In the genomic region with DNA sequence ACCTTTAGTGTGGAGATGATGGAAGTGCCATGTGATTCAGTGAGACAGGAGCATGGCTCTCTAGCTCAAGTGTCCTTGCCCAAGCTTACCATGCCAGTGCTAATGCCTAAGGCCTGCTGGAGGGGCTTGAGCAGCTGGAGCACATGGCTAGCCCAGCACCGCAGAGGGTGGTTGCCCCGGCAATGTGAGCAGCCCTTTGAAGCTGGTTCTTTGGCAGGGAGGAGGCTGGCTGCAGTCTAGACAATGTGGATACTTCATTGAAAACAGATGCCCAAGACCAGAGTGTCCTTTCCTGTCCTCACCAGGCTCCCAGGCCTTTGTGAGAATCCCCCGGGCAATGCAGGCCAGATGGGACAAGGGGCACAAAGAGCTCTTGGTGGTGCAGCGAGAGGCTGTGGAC, we compare ENCODE assay signal across 19 mouse cellular contexts. TPM values are rescaled to one million over a fixed set of nuclear protein-coding genes. Genes with fewer than 3 reads are reported as not detected.
A peak's percentile ranks its signal among the peaks of the same experiment; 100 is the strongest.
DNase-seq lines count a peak whose midpoint lies in the region; ATAC-seq lines count a peak whose summit lies in the region.
"Had no signal": no experiment of that assay in that cellular context is flagged by ENCODE, and none has a peak within 500 bp of the region (broad histone marks: within the 10 kb centered on the region; RNA-seq: fewer than 3 reads in every experiment).

No protein-coding gene starts in this region.

- H3K9ac ChIP-seq in hindbrain, embryonic 11.5 days (ENCODE audit: low read depth, low read length) = no peak overlapping the region
- no peak overlapping the region for H3K9ac ChIP-seq in hindbrain, embryonic 13.5 days
- H3K9ac ChIP-seq in hindbrain, embryonic 14.5 days = no peak overlapping the region
- H3K9ac ChIP-seq: heart, embryonic 13.5 days; liver, postnatal 0 days; midbrain, embryonic 12.5 days had no signal

- H3K27me3 ChIP-seq in hindbrain, embryonic 11.5 days (ENCODE audit: control insufficient read depth, insufficient read depth, low read length) = no peaks in the 10 kb centered on the region
- H3K27me3 ChIP-seq in hindbrain, embryonic 13.5 days = 0 out of 2 replicates have a peak, but pooled peaks cover 2% of the 10 kb centered on the region
- H3K27me3 ChIP-seq in hindbrain, embryonic 14.5 days (ENCODE audit: control insufficient read depth, insufficient read depth, low read length) = no peaks in the 10 kb centered on the region
- H3K27me3 ChIP-seq: midbrain, embryonic 12.5 days had no signal

- peak; percentile 4 for DNase-seq in hindbrain, embryonic 11.5 days (ENCODE audit: low spot score)
- peak; percentile 18 for DNase-seq in cerebellum, adult 9-10 months
- DNase-seq in cerebellum, postnatal 10 days = peak; percentile 45 to 65
- no peak for DNase-seq in hindbrain, embryonic 14.5 days (ENCODE audit: low spot score)
- DNase-seq in lung, adult 18-20 months = no peak
- no peak for DNase-seq in lung, postnatal 36 days
- DNase-seq: adrenal gland, adult 8-10 months; gastrocnemius, postnatal 36 days; kidney, adult 8-10 months; kidney, postnatal 4 days; liver, postnatal 0 days; lung, postnatal 4 days; thymus, adult 2 months had no signal

- H3K27ac ChIP-seq in hindbrain, embryonic 11.5 days (ENCODE audit: low read depth, low read length) = no peak overlapping the region
- no peak overlapping the region for H3K27ac ChIP-seq in hindbrain, embryonic 13.5 days
- no peak overlapping the region for H3K27ac ChIP-seq in hindbrain, embryonic 14.5 days
- H3K27ac ChIP-seq: heart, embryonic 13.5 days; midbrain, embryonic 12.5 days had no signal

- WGBS in hindbrain, embryonic 11.5 days = 52% methylated on average over 4 of the region's 4 CpGs
- 61% methylated on average over 4 of the region's 4 CpGs for WGBS in hindbrain, embryonic 13.5 days
- 67% methylated on average over 4 of the region's 4 CpGs for WGBS in hindbrain, embryonic 14.5 days

- H3K4me3 ChIP-seq in hindbrain, embryonic 11.5 days (ENCODE audit: low read depth, low read length) = no peak overlapping the region
- no peak overlapping the region for H3K4me3 ChIP-seq in hindbrain, embryonic 13.5 days
- no peak overlapping the region for H3K4me3 ChIP-seq in hindbrain, embryonic 14.5 days (replicated peaks; ENCODE audit: low read length)
- H3K4me3 ChIP-seq: heart, embryonic 13.5 days; midbrain, embryonic 12.5 days had no signal

- no peak for ATAC-seq in hindbrain, embryonic 11.5 days (ENCODE audit: low FRiP score)
- no peak for ATAC-seq in hindbrain, embryonic 13.5 days (ENCODE audit: low FRiP score)
- ATAC-seq in hindbrain, embryonic 14.5 days (ENCODE audit: low FRiP score) = 0 out of 2 replicates have a peak, but pooled peaks have one; percentile 43
- ATAC-seq: CD4-positive, CD25-positive, alpha-beta regulatory T cell, adult 4 months; forebrain, embryonic 14.5 days; liver, postnatal 0 days had no signal

- H3K9me3 ChIP-seq in hindbrain, embryonic 11.5 days (ENCODE audit: control insufficient read depth, low read length) = no peaks in the 10 kb centered on the region
- no peaks in the 10 kb centered on the region for H3K9me3 ChIP-seq in hindbrain, embryonic 13.5 days
- no peaks in the 10 kb centered on the region for H3K9me3 ChIP-seq in hindbrain, embryonic 14.5 days (ENCODE audit: control insufficient read depth, low read length)
- H3K9me3 ChIP-seq: heart, embryonic 13.5 days; midbrain, embryonic 12.5 days had no signal

- no peaks in the 10 kb centered on the region for H3K36me3 ChIP-seq in hindbrain, embryonic 11.5 days (ENCODE audit: control insufficient read depth, insufficient read depth, low read length)
- H3K36me3 ChIP-seq in hindbrain, embryonic 13.5 days = no peaks in the 10 kb centered on the region
- H3K36me3 ChIP-seq in hindbrain, embryonic 14.5 days (replicated peaks; ENCODE audit: control insufficient read depth, insufficient read depth) = no peaks in the 10 kb centered on the region
- H3K36me3 ChIP-seq: heart, embryonic 13.5 days; midbrain, embryonic 12.5 days had no signal

- H3K4me1 ChIP-seq in hindbrain, embryonic 11.5 days (replicated peaks; ENCODE audit: control insufficient read depth, insufficient read depth, low read length) = 0 out of 2 replicates have a peak, but pooled peaks cover 3% of the 10 kb centered on the region
- H3K4me1 ChIP-seq in hindbrain, embryonic 13.5 days (replicated peaks) = no peaks in the 10 kb centered on the region
- no peaks in the 10 kb centered on the region for H3K4me1 ChIP-seq in hindbrain, embryonic 14.5 days (replicated peaks; ENCODE audit: control insufficient read depth, insufficient read depth, low read length)
- H3K4me1 ChIP-seq: midbrain, embryonic 12.5 days had no signal

- no peak overlapping the region for H3K4me2 ChIP-seq in hindbrain, embryonic 11.5 days (replicated peaks; ENCODE audit: low read depth, low read length)
- H3K4me2 ChIP-seq in hindbrain, embryonic 13.5 days = no peak overlapping the region
- H3K4me2 ChIP-seq in hindbrain, embryonic 14.5 days (replicated peaks) = no peak overlapping the region
- H3K4me2 ChIP-seq: heart, embryonic 13.5 days; midbrain, embryonic 12.5 days had no signal

RNA-seq across cellular contexts. Expression of a gene that starts 40.3 kb away (rescaled TPM):
- polyA plus RNA-seq in hindbrain, embryonic 11.5 days (2014; fragmentation: Nextera tagmentation; extraction: Ambion mirVana) = 9.5 and 10.6 TPM in 2 replicates
- polyA plus RNA-seq in hindbrain, embryonic 13.5 days (2015; fragmentation: Nextera tagmentation; extraction: Ambion mirVana) = 5.2 and 5.6 TPM in 2 replicates
- polyA plus RNA-seq in hindbrain, embryonic 14.5 days (2014; fragmentation: Nextera tagmentation; extraction: Ambion mirVana) = 8.0 and 11.4 TPM in 2 replicates
- polyA plus RNA-seq: CD4-positive, CD25-positive, alpha-beta regulatory T cell, adult 4 months had no signal

RNA-seq across cellular contexts. Expression of a gene that starts 57.8 kb away (rescaled TPM):
- polyA plus RNA-seq in hindbrain, embryonic 11.5 days (2014; fragmentation: Nextera tagmentation; extraction: Ambion mirVana) = 0.08 TPM in 1 of 2 replicates, not detected in the other
- polyA plus RNA-seq in hindbrain, embryonic 13.5 days (2015; fragmentation: Nextera tagmentation; extraction: Ambion mirVana) = not detected in 2 replicates
- 0.08 TPM in 1 of 2 replicates, not detected in the other for polyA plus RNA-seq in hindbrain, embryonic 14.5 days (2014; fragmentation: Nextera tagmentation; extraction: Ambion mirVana)
- polyA plus RNA-seq: CD4-positive, CD25-positive, alpha-beta regulatory T cell, adult 4 months; forebrain, embryonic 14.5 days; midbrain, embryonic 12.5 days; stomach, embryonic 14.5 days; thymus, adult 2 months had no signal

Comparison
In these comparisons a context has a peak if more than half of its experiments do, and no peak if none do; other contexts are left out.
1. DNase-seq: peak in hindbrain, embryonic 11.5 days (single experiment), cerebellum, adult 9-10 months (single experiment) and cerebellum, postnatal 10 days (2 of 2); none in hindbrain, embryonic 14.5 days (single experiment), lung, adult 18-20 months (0 of 2) and lung, postnatal 36 days (single experiment).